20 mouse cellular contexts compared by ENCODE assay signal in genomic region chr8:123724752-123725151, GRCm38 (mm10).
DNase-seq lines count a peak whose midpoint lies in the region; TF ChIP-seq lines count a peak whose summit lies in the region.
"Had no signal": no experiment of that assay in that cellular context is flagged by ENCODE, and none has a peak within 500 bp of the region (broad histone marks: within the 10 kb centered on the region; RNA-seq: fewer than 3 reads in every experiment).

No protein-coding gene starts in this region.

- DNase-seq in layer of hippocampus, adult 2 months (ENCODE audit: low spot score in 2 of 2), result peak; percentile 26 to 66
- DNase-seq in layer of hippocampus, adult 9-10 months (ENCODE audit: low spot score), result no peak
- peak; percentile 36 to 57 for DNase-seq in frontal cortex, postnatal 10 days (ENCODE audit: low spot score in 2 of 2)
- DNase-seq in left cerebral cortex, adult 2 months (ENCODE audit: extremely low spot score in 1 of 2, low spot score in 2 of 2), result peak; percentile 38 to 47
- DNase-seq in right cerebral cortex, postnatal 36 days (ENCODE audit: low spot score in 2 of 2), result peak; percentile 65 to 73
- no peak for DNase-seq in thymus, postnatal 25 days
- DNase-seq in thymus, postnatal 14 days, result no peak
- DNase-seq: adrenal gland, postnatal 14 days; cerebellum, adult 9-10 months; gastrocnemius, postnatal 14 days; heart, postnatal 14 days; kidney, adult 2 months; kidney, postnatal 36 days; lung, postnatal 10 days; thymus, adult 18-20 months had no signal

- H3K4me3 ChIP-seq in layer of hippocampus, adult 2 months, result no peak overlapping the region
- H3K4me3 ChIP-seq in left cerebral cortex, adult 2 months, result no peak overlapping the region
- H3K4me3 ChIP-seq: embryonic facial prominence, embryonic 10.5 days; limb, embryonic 13.5 days; liver, embryonic 15.5 days; megakaryocyte, embryonic 14.5 days; myocyte had no signal

- H3K27ac ChIP-seq in layer of hippocampus, adult 2 months, result peak overlapping the region; percentile 80
- H3K27ac ChIP-seq in left cerebral cortex, adult 2 months, result peak overlapping the region; percentile 77
- H3K27ac ChIP-seq: embryonic facial prominence, embryonic 10.5 days; limb, embryonic 13.5 days; liver, embryonic 15.5 days had no signal

- intact Hi-C loops in left cerebral cortex, adult 2 months (cut with DNase I), result loop anchor here (10.0 kb wide), 1 partner anchor 160 kb away; no protein-coding TSS in a partner anchor

- TF ChIP-seq CTCF in layer of hippocampus, adult 2 months (conservative IDR thresholded peaks at IDR 0.05), result no peak
- TF ChIP-seq CTCF in left cerebral cortex, adult 2 months (IDR thresholded peaks at IDR 0.05), result no peak

Comparison
In these comparisons a context has a peak if more than half of its experiments do, and no peak if none do; other contexts are left out.
1. DNase-seq: peak in layer of hippocampus, adult 2 months (2 of 2), frontal cortex, postnatal 10 days (2 of 2), left cerebral cortex, adult 2 months (2 of 2) and right cerebral cortex, postnatal 36 days (2 of 2); none in layer of hippocampus, adult 9-10 months (single experiment), thymus, postnatal 25 days (single experiment) and thymus, postnatal 14 days (single experiment).